Mouse (Mus musculus) cortical plate, adult 2 months (tissue): ENCODE measurements around the gene Tmco5.

Experiments used
- CTCF ChIP-seq: fragments of 200-500 bp; IDR thresholded peaks from 2 replicates; pipeline ENCODE4 v1.5.1; 2011; ENCODE audit warnings: mild to moderate bottlenecking, control low read depth, low read length; ENCODE audit not compliant: insufficient read depth; ENCODE audit errors: extremely low read depth
- POLR2A ChIP-seq: fragments of 200-500 bp; IDR thresholded peaks from 2 replicates; pipeline ENCODE4 v1.6.1; 2011; ENCODE audit warnings: mild to moderate bottlenecking, low read length, control low read depth; ENCODE audit not compliant: insufficient read depth; ENCODE audit errors: extremely low read depth

DNA sequence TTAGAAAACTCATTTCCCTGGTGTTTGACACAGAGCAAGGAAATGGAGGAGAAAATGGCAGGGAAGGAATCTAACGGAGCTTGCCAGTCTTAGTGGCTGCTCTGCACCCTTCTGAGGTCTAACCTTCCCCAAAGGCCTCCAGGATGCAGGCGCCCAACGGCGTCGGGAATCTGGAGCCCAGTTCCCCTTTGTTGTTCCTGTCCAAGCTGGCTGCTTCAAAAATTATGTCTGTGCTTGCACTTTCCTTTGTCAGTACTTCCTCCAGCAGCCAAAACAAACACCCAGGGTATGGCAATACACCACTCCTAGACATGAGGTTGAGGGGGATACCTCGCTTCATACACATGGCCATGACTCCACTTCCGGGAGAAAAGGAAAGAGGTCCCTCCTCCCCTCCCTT, 53.7 kb downstream of the Tmco5 start:
- no peak for TF ChIP-seq CTCF
- no peak for TF ChIP-seq POLR2A
